Mouse (Mus musculus) cerebellum, adult 11 months (tissue): ENCODE measurements around the gene Dffa.
A peak's percentile ranks its signal among the peaks of the same experiment; 100 is the strongest.
"Not testable (repeated sequence)": the region's sequence is repeated elsewhere in the genome, so short reads cannot be mapped to it uniquely, and the experiment has no call there.

ENCODE experiments used
- DNase-seq: peaks from one replicate; pipeline ENCODE4 v3.0.0; 2022

Gene Dffa

GRCm38 (mm10) chr4:149099369-149100017, 4.5 kb upstream of the Dffa start, which contains the start of gene Pex14:
Gene Pex14 (minus strand): TSS chr4:149099876.
- DNase-seq: peak; percentile 84

- not testable (repeated sequence) for DNase-seq
Observed at GRCm38 (mm10) chr4:149100449-149100848, 3.5 kb upstream of the Dffa start.

DNA sequence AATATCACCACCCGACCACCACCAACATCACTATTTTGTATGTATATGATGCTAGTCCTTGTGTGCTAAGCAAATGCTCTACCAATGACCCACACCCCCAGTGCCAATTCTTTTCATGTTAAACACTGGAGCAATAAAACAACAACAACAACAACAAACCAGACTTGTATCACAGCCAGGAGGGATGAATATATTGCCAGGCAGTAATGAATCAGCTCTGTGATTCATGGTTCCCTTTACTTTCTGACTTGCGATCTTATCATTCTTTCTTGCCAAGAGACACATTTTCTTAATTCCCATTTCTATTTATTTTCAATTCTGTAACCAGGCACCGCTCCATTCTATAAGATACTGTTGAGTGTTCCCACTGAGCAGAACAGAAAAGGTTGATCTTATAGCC, 2.5 kb upstream of the Dffa start:
- DNase-seq: no peak

DNA sequence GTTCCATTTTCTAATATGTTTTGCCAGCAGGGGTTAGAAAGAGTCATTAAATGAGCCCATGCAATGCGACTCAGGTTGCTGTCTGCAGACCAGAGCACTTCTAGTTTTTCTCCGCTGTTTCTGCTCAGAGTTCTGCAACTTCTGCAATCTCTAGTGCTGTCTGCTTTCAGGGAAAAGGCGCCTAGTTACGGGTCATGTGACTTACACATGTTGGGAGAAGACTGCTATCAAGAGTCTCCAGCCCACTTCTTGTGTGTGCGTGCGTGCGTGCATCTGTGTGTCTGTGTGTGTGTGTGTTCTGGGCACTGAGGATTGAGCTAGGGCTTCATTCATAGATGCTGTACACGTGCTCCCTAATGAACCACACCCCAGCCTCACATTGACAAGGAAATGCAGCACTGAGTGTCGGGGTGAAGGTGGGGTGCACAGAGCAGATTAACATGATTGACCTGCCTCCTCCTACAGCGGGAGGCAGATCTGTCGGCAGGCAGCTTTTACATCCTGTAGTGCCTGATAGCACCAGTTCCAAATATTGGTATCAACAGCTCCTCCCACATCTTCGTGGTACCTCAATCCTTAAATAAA, 16.1 kb downstream of the Dffa start:
- not testable (repeated sequence) for DNase-seq

- no peak for DNase-seq
Observed at GRCm38 (mm10) chr4:149123432-149123831, 19.5 kb downstream of the Dffa start.

DNA sequence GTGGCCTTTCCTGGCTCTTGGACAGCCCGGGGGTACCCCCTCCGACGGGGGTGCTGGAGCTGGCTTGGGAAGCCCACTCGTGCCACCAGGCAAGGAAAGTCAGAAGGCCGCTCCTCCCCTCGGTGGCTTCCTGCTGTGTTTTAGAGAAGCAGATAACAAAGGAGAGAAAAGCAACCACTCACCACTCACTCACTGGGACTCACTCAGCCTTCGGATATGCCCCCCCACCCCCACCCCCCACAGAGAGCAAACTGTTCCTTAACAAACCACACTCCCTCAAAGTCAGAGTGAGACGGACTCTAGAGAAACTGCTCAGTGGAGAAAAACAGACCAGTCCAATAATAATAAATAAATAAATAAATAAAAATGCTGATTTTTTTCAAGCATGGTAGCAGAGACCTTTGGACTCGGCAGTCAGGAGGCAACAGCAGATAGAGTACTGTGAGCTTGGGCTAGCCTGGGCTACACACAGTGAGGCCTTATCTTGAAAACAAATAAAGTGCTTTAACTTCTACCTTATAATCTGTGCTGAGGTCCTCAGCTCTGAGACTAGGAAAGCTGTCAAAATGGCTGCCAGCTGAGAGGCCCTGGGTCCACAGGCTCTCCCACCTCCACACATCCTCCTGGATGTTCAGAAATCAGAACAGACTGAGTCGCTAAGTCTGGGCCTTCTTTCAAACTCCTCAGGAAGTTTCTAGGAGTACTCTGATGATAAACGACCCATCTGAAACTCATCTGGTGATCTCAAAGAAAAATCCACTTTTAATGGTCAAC, 21.6 kb downstream of the Dffa start:
- no peak for DNase-seq

GRCm38 (mm10) chr4:149126115-149126509, 22.2 kb downstream of the Dffa start:
- DNase-seq: no peak

GRCm38 (mm10) chr4:149126663-149127062, 22.7 kb downstream of the Dffa start, which contains the start of gene Cort:
Gene Cort (minus strand): TSS chr4:149126763.
- DNase-seq: no peak

- DNase-seq: no peak
Observed at GRCm38 (mm10) chr4:149128467-149128866, 24.5 kb downstream of the Dffa start.

GRCm38 (mm10) chr4:149131021-149131752, 27.2 kb downstream of the Dffa start:
- DNase-seq: no peak

GRCm38 (mm10) chr4:149131789-149132565, 28.0 kb downstream of the Dffa start:
- no peak for DNase-seq

DNA sequence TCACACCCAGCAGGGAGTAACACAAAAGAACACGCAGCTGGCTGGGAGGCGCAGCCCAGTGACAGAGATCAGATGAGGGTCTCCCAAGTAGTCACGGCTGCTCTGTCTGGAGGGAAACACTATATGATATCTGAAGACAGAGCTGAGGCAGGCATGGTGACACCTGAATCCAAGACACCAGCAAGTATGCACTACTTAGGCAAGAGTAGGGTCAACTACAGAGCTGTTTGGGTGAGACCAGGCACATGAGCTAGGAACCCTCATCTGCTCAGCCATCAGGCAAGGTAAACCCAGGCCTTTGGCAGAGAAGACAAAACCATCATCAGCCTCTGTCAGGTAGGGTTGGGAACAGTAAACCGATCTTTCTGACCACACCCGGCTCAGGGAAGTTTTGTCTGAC, 29.4 kb downstream of the Dffa start:
- no peak for DNase-seq

- DNase-seq: peak; percentile 17
Observed at GRCm38 (mm10) chr4:149136116-149136850, 32.3 kb downstream of the Dffa start.

DNA sequence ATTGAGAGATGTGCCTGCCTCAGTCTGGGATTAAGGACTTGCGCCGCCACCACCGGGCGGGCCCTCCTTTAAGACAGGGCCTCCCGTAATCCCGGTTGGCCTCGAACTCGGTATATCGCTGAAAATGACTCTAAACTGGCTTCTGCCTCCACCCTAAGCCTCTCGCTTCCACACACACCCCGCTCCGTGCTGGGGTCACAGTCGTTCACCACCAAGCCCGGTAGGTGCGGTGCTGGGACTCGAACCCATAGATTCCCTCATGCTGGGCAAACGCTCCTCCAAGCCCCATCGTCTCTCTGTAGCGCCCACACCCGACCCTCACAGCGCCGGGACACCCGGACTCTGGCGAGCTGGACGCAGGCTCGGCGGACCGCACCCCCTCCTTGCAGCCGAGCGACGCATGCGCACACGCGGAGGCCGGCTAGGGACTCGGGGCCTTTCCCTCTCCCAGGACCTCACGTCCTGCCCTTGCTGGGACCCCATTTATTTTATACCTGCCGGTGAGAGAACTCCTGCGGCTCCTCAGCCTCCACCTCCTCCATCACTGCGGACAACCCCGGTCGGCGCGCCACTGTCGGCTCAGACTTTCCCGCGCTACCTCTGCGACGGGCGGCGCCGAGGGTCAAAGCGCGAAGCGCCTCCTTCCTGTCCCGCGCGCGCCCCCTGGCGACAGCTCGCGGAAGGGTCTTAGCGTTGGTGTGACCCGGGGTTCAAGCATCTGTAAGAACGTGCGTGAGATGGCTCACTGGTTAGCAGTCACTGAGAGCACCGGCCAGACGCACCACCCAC, 33.2 kb downstream of the Dffa start, which contains the start of gene Cenps:
Cenps (minus strand) TSS at position 648 of the 789 bp plus-strand sequence.
- DNase-seq: peak; percentile 88

DNA sequence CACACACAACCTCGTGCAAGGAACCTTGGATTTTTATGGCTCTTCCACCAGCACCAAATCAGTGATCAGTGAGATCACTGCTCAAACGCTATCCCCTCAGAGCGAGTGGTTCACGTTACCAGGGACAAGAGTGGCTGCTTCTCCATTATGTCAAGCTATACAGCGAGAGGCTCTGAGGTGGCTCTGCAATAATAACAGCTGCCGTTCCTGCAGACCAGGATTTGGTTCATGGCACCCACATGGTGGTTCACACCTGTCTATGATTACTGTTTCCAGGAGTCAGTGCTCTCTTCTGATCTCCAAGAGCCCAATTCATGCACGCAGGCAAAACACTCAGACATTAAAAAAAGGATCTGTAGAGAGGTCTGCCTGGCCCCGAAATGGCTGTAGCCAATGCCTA, 34.6 kb downstream of the Dffa start:
- no peak for DNase-seq

DNA sequence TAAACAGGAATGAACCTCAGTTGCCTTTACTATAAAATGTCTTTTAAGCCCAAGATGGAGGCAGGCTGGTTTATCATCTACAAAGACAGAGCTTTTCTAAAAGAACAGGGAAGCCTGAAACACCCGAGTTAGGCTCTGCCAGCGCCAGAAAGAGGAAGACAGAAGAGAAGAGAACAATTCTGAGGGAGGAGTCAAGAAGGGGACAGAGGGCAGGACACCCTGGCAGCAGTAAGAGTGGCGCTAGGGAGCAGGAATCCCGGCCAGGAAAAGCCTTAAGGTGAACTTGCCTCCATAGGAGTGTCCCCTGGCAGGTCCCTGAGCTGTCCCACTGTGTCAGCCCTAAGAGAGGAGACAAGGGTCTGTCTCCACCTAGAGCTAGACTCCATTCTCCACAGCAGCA, 39.6 kb downstream of the Dffa start:
- no peak for DNase-seq

DNA sequence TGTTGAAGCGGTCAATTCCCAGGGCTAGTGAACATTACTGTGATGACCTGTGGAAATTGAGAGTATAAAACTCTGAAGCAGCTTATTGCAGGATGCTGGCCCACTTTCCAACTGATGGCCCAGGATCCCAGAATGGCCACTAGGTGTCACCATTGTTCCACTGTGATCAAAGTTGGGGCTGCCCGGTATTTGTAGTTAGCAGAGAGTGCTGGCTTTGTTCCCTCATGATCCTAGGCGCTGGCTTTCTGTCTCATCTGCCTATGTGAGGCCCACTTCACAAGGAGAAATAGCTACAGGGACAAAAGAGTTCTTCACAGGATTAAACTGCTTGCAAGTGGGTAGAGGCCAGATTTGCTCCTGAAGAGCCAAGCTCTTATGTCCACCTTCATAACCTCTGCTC, 40.5 kb downstream of the Dffa start:
- DNase-seq: peak; percentile 74

DNA sequence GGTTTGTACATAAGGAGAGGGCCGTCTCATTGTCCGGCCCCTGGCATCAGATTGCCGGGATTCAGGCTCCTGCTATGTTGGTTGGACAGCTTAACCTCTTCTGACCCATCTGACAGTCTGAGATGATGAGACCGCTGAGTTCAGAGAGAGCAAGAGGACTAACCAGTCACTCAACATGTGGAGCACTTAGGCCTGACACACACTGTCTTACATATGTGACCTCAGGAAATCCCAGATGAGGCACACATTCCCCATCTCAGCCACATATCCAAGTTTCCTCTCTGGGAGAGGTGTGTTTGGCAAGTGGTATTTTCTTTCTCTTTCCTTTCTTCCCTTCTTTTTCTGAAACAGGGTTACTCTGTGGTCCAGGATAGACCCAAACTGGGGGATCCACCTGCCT, 41.2 kb downstream of the Dffa start:
- no peak for DNase-seq

DNA sequence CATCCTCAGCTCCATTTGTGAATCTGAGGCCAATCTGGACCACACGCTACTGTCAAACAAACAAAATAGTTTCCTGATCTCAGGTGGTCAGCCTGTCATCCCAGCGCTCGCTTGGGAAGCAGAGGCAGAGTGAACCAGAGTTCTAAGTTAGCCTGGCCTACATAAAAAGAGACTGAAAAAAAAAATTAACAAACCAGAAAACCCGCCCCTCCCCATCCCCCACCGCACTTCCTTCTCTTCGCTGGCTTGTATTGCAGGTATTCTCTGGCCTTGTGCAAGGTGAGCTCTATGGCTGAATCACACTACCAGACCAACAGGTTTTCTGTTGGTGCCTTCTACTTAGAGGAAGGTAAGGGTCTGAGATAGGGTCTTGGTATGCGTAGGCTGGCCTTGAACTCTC, 43.6 kb downstream of the Dffa start:
- no peak for DNase-seq

- no peak for DNase-seq
Observed at GRCm38 (mm10) chr4:149148084-149148483, 44.1 kb downstream of the Dffa start.

- DNase-seq: no peak
Observed at GRCm38 (mm10) chr4:149149196-149149595, 45.2 kb downstream of the Dffa start.
